Mouse (Mus musculus): ENCODE data around the gene Zfand2a. TPM values are rescaled to one million over a fixed set of nuclear protein-coding genes. Genes with fewer than 3 reads are reported as not detected.

Gene Zfand2a
- total RNA-seq, 2 experiments from 2014 or later: 93.4 to 100 TPM

- DNase-seq (ENCODE audit: extremely low spot score in 1 of 2, low spot score in 2 of 2): no peak
Observed at GRCm38 (mm10) chr5:139479088-139479487, 5.3 kb downstream of the Zfand2a start.

GRCm38 (mm10) chr5:139474741-139475140, 9.6 kb downstream of the Zfand2a start:
- intact Hi-C loops (cut with DNase I): no loop called here
- no peak for DNase-seq (ENCODE audit: extremely low spot score in 1 of 2, low spot score in 2 of 2)

More at GRCm38 (mm10) chr5:139479088-139479487, 5.3 kb downstream of the Zfand2a start:
- intact Hi-C loops (cut with DNase I): no loop called here

GRCm38 (mm10) chr5:139467998-139468397, 16.4 kb downstream of the Zfand2a start:
- intact Hi-C loops (cut with DNase I): loop anchor here (5.0 kb wide), 1 partner anchor 106 kb away; no protein-coding TSS in a partner anchor
- DNase-seq (ENCODE audit: extremely low spot score in 1 of 2, low spot score in 2 of 2): peak in 1 of 2 experiments; percentile 61

GRCm38 (mm10) chr5:139466801-139467200, 17.5 kb downstream of the Zfand2a start:
- intact Hi-C loops (cut with DNase I): loop anchor here (5.0 kb wide), 1 partner anchor 104 kb away; no protein-coding TSS in a partner anchor
- DNase-seq (ENCODE audit: extremely low spot score in 1 of 2, low spot score in 2 of 2): no peak

GRCm38 (mm10) chr5:139466373-139466772, 18.0 kb downstream of the Zfand2a start:
- intact Hi-C loops (cut with DNase I): loop anchor here (5.0 kb wide), 1 partner anchor 104 kb away; no protein-coding TSS in a partner anchor
- no peak for DNase-seq (ENCODE audit: extremely low spot score in 1 of 2, low spot score in 2 of 2)

- no peak for DNase-seq (ENCODE audit: extremely low spot score in 1 of 2, low spot score in 2 of 2)
- intact Hi-C loops (cut with DNase I): loop anchor here (5.0 kb wide), 1 partner anchor 103 kb away; no protein-coding TSS in a partner anchor
Observed at GRCm38 (mm10) chr5:139464874-139465273, 19.5 kb downstream of the Zfand2a start.

- intact Hi-C loops (cut with DNase I): no loop called here
- peak; percentile 98 to 99 for DNase-seq (ENCODE audit: extremely low spot score in 1 of 2, low spot score in 2 of 2)
Observed at GRCm38 (mm10) chr5:139460384-139461067, 23.8 kb downstream of the Zfand2a start, which contains the start of gene 3110082I17Rik. Gene 3110082I17Rik, minus strand, starts transcription at chr5:139460527.

GRCm38 (mm10) chr5:139459938-139460337, 24.4 kb downstream of the Zfand2a start:
- no peak for DNase-seq (ENCODE audit: extremely low spot score in 1 of 2, low spot score in 2 of 2)
- intact Hi-C loops (cut with DNase I): loop anchor here (5.0 kb wide), 1 partner anchor 93 kb away; no protein-coding TSS in a partner anchor

GRCm38 (mm10) chr5:139457241-139457640, 27.1 kb downstream of the Zfand2a start:
- intact Hi-C loops (cut with DNase I): loop anchor here (5.0 kb wide), 1 partner anchor 90 kb away; no protein-coding TSS in a partner anchor
- DNase-seq (ENCODE audit: extremely low spot score in 1 of 2, low spot score in 2 of 2): no peak

- intact Hi-C loops (cut with DNase I): loop anchor here (5.0 kb wide), 1 partner anchor 88 kb away; no protein-coding TSS in a partner anchor
Observed at GRCm38 (mm10) chr5:139455166-139455565, 29.2 kb downstream of the Zfand2a start.

GRCm38 (mm10) chr5:139453031-139453430, 31.3 kb downstream of the Zfand2a start:
- intact Hi-C loops (cut with DNase I): no loop called here
- DNase-seq (ENCODE audit: extremely low spot score in 1 of 2, low spot score in 2 of 2): no peak

More at GRCm38 (mm10) chr5:139455166-139455565, 29.2 kb downstream of the Zfand2a start:
- no peak for DNase-seq (ENCODE audit: extremely low spot score in 1 of 2, low spot score in 2 of 2)

GRCm38 (mm10) chr5:139449926-139450325, 34.4 kb downstream of the Zfand2a start:
- DNase-seq (ENCODE audit: extremely low spot score in 1 of 2, low spot score in 2 of 2): no peak
- intact Hi-C loops (cut with DNase I): loop anchor here (5.0 kb wide), 1 partner anchor 88 kb away; no protein-coding TSS in a partner anchor

- no peak for DNase-seq (ENCODE audit: extremely low spot score in 1 of 2, low spot score in 2 of 2)
- intact Hi-C loops (cut with DNase I): loop anchor here (5.0 kb wide), 1 partner anchor 87 kb away; no protein-coding TSS in a partner anchor
Observed at GRCm38 (mm10) chr5:139449161-139449791, 35.1 kb downstream of the Zfand2a start.

GRCm38 (mm10) chr5:139448025-139448424, 36.3 kb downstream of the Zfand2a start:
- DNase-seq (ENCODE audit: extremely low spot score in 1 of 2, low spot score in 2 of 2): no peak

GRCm38 (mm10) chr5:139445258-139445657, 39.1 kb downstream of the Zfand2a start:
- intact Hi-C loops (cut with DNase I): loop anchor here (5.0 kb wide), 1 partner anchor 83 kb away; no protein-coding TSS in a partner anchor
- peak in 1 of 2 experiments; percentile 69 for DNase-seq (ENCODE audit: extremely low spot score in 1 of 2, low spot score in 2 of 2)

More at GRCm38 (mm10) chr5:139448025-139448424, 36.3 kb downstream of the Zfand2a start:
- intact Hi-C loops (cut with DNase I): loop anchor here (5.0 kb wide), 1 partner anchor 86 kb away; no protein-coding TSS in a partner anchor

- intact Hi-C loops (cut with DNase I): no loop called here
Observed at GRCm38 (mm10) chr5:139442962-139443361, 41.4 kb downstream of the Zfand2a start.

GRCm38 (mm10) chr5:139442428-139442827, 41.9 kb downstream of the Zfand2a start:
- intact Hi-C loops (cut with DNase I): no loop called here
- DNase-seq (ENCODE audit: extremely low spot score in 1 of 2, low spot score in 2 of 2): peak in 1 of 2 experiments; percentile 90

More at GRCm38 (mm10) chr5:139442962-139443361, 41.4 kb downstream of the Zfand2a start:
- no peak for DNase-seq (ENCODE audit: extremely low spot score in 1 of 2, low spot score in 2 of 2)

GRCm38 (mm10) chr5:139441726-139442018, 42.7 kb downstream of the Zfand2a start:
- no peak for DNase-seq (ENCODE audit: extremely low spot score in 1 of 2, low spot score in 2 of 2)
- intact Hi-C loops (cut with DNase I): no loop called here

GRCm38 (mm10) chr5:139440926-139441725, 43.2 kb downstream of the Zfand2a start:
- DNase-seq (ENCODE audit: extremely low spot score in 1 of 2, low spot score in 2 of 2): no peak
- intact Hi-C loops (cut with DNase I): no loop called here

Data from left cerebral cortex, postnatal 10 days (tissue).